Comparison of ENCODE assay signal across 8 mouse cellular contexts in genomic region chr10:99441014-99441413, GRCm38 (mm10).
DNase-seq lines count a peak whose midpoint lies in the region; TF ChIP-seq lines count a peak whose summit lies in the region.

No protein-coding gene starts in this region.

- no peak overlapping the region for H3K27ac ChIP-seq in hindbrain, embryonic 10.5 days

- H3K36me3 ChIP-seq in hindbrain, embryonic 10.5 days: peaks cover 5% of the 10 kb centered on the region; the same call in 1 of the 2 replicates

- peak; percentile 36 to 62 for DNase-seq in left cerebral cortex, adult 9 months (ENCODE audit: low spot score in 2 of 2)
- DNase-seq in left cerebral cortex, adult 11 months (ENCODE audit: low spot score): no peak
- peak; percentile 53 for DNase-seq in T-cell, adult 2 months (ENCODE audit: low spot score)
- DNase-seq in gastrocnemius, adult 8-10 months (ENCODE audit: low spot score in 2 of 2): peak; percentile 52 to 55
- DNase-seq in kidney, adult 9 months: peak; percentile 71
- DNase-seq in lung, adult 2 months: peak; percentile 70
- peak; percentile 90 for DNase-seq in skeletal muscle tissue, adult 2 months (ENCODE audit: low read depth, low spot score)
- DNase-seq in hindbrain, embryonic 10.5 days (ENCODE audit: low spot score): no peak

- 9% methylated on average over 6 of the region's 6 CpGs for WGBS in lung, adult 2 months
- WGBS in hindbrain, embryonic 10.5 days: 76% methylated on average over 6 of the region's 6 CpGs

- no peak for TF ChIP-seq CTCF in lung, adult 2 months (IDR thresholded peaks at IDR 0.05; ENCODE audit: insufficient read depth, low read length)

- peaks cover 15% of the 10 kb centered on the region; the same call in 1 of the 2 replicates for H3K9me3 ChIP-seq in hindbrain, embryonic 10.5 days

- H3K4me3 ChIP-seq in lung, adult 2 months (replicated peaks; ENCODE audit: extremely low read depth, low read depth, low read length): no peak overlapping the region
- no peak overlapping the region for H3K4me3 ChIP-seq in hindbrain, embryonic 10.5 days

- peaks cover 12% of the 10 kb centered on the region for H3K4me1 ChIP-seq in lung, adult 2 months (ENCODE audit: control insufficient read depth, insufficient read depth, low read length)
- H3K4me1 ChIP-seq in hindbrain, embryonic 10.5 days (replicated peaks): peaks cover 6% of the 10 kb centered on the region; the same call in 1 of the 2 replicates

- H3K27me3 ChIP-seq in hindbrain, embryonic 10.5 days (ENCODE audit: insufficient read depth, poor library complexity, severe bottlenecking): no peaks in the 10 kb centered on the region

- TF ChIP-seq POLR2A in lung, adult 2 months (IDR thresholded peaks at IDR 0.05; ENCODE audit: borderline replicate concordance, extremely low read depth, low read depth, low read length): no peak

Comparison
In these comparisons a context has a peak if more than half of its experiments do, and no peak if none do; other contexts are left out.
1. DNase-seq: peak in left cerebral cortex, adult 9 months (2 of 2), T-cell, adult 2 months (single experiment), gastrocnemius, adult 8-10 months (2 of 2), kidney, adult 9 months (single experiment), lung, adult 2 months (single experiment) and skeletal muscle tissue, adult 2 months (single experiment); none in left cerebral cortex, adult 11 months (single experiment) and hindbrain, embryonic 10.5 days (single experiment).